Mouse (Mus musculus) adrenal gland (tissue): ENCODE measurements around the gene Galnt14.

Experiments used
- intact Hi-C: fragments of 180-260 bp; cut with DNase I; formaldehyde crosslinking; loops from one replicate; pipeline ENCODE4 v1.15.1; 2025

Gene Galnt14

GRCm38 (mm10) chr17:73670048-73670447, 40.2 kb downstream of the Galnt14 start:
- intact Hi-C loops, result no loop called here

GRCm38 (mm10) chr17:73668996-73669395, 41.3 kb downstream of the Galnt14 start:
- intact Hi-C loops, result no loop called here

GRCm38 (mm10) chr17:73663237-73663636, 47.0 kb downstream of the Galnt14 start:
- intact Hi-C loops, result no loop called here

GRCm38 (mm10) chr17:73658731-73659445, 51.4 kb downstream of the Galnt14 start:
- intact Hi-C loops, result no loop called here

- intact Hi-C loops, result no loop called here
Measured at GRCm38 (mm10) chr17:73656373-73656772, 53.9 kb downstream of the Galnt14 start.

- intact Hi-C loops, result no loop called here
Measured at GRCm38 (mm10) chr17:73654261-73654660, 56.0 kb downstream of the Galnt14 start.

GRCm38 (mm10) chr17:73649371-73649770, 60.9 kb downstream of the Galnt14 start:
- intact Hi-C loops, result no loop called here

GRCm38 (mm10) chr17:73641676-73642075, 68.6 kb downstream of the Galnt14 start:
- intact Hi-C loops, result no loop called here

- intact Hi-C loops, result no loop called here
Measured at GRCm38 (mm10) chr17:73640117-73640480, 70.2 kb downstream of the Galnt14 start.

GRCm38 (mm10) chr17:73639401-73640116, 70.7 kb downstream of the Galnt14 start:
- intact Hi-C loops, result no loop called here

GRCm38 (mm10) chr17:73636988-73637387, 73.3 kb downstream of the Galnt14 start:
- intact Hi-C loops, result no loop called here

- intact Hi-C loops, result no loop called here
Measured at GRCm38 (mm10) chr17:73634896-73635295, 75.4 kb downstream of the Galnt14 start.

- intact Hi-C loops, result no loop called here
Measured at GRCm38 (mm10) chr17:73633991-73634710, 76.1 kb downstream of the Galnt14 start.

GRCm38 (mm10) chr17:73628263-73628914, 81.9 kb downstream of the Galnt14 start:
- intact Hi-C loops, result no loop called here

- intact Hi-C loops, result no loop called here
Measured at GRCm38 (mm10) chr17:73626912-73627311, 83.3 kb downstream of the Galnt14 start.

- intact Hi-C loops, result no loop called here
Measured at GRCm38 (mm10) chr17:73620049-73620448, 90.2 kb downstream of the Galnt14 start.

- intact Hi-C loops, result no loop called here
Measured at GRCm38 (mm10) chr17:73602552-73603478, 107.4 kb downstream of the Galnt14 start.

- intact Hi-C loops, result no loop called here
Measured at GRCm38 (mm10) chr17:73599923-73600322, 110.3 kb downstream of the Galnt14 start.

- intact Hi-C loops, result no loop called here
Measured at GRCm38 (mm10) chr17:73592081-73592480, 118.2 kb downstream of the Galnt14 start.

- intact Hi-C loops, result no loop called here
Measured at GRCm38 (mm10) chr17:73587573-73587972, 122.7 kb downstream of the Galnt14 start.
